ENCODE assay signal across 25 mouse cellular contexts in genomic region chr5:98365340-98365739, GRCm38 (mm10). TPM values are rescaled to one million over a fixed set of nuclear protein-coding genes. Genes with fewer than 3 reads are reported as not detected.
"Had no signal": no experiment of that assay in that cellular context is flagged by ENCODE, and none has a peak within 500 bp of the region (broad histone marks: within the 10 kb centered on the region; RNA-seq: fewer than 3 reads in every experiment).

No protein-coding gene starts in this region.

- DNase-seq: kidney, adult 8-10 months; kidney, postnatal 10 days; kidney, postnatal 4 days; layer of hippocampus, postnatal 36 days; liver; right cerebral cortex, adult 18-20 months; right cerebral cortex, postnatal 14 days; right cerebral cortex, postnatal 4 days; thymus, adult 2 months; thymus, postnatal 14 days; thymus, postnatal 4 days had no signal

- H3K9me3 ChIP-seq: kidney, embryonic 15.5 days; limb, embryonic 10.5 days; limb, embryonic 13.5 days; liver, embryonic 12.5 days; liver, embryonic 15.5 days; lung, embryonic 15.5 days; midbrain, embryonic 12.5 days; midbrain, embryonic 15.5 days; neural tube, embryonic 12.5 days; neural tube, embryonic 15.5 days had no signal

- H3K36me3 ChIP-seq: kidney, embryonic 15.5 days; limb, embryonic 10.5 days; limb, embryonic 13.5 days; liver, embryonic 12.5 days; liver, embryonic 15.5 days; lung, embryonic 15.5 days; midbrain, embryonic 12.5 days; midbrain, embryonic 15.5 days; neural tube, embryonic 12.5 days; neural tube, embryonic 15.5 days had no signal

- H3K9ac ChIP-seq: kidney, embryonic 15.5 days; limb, embryonic 13.5 days; liver, embryonic 12.5 days; liver, embryonic 15.5 days; lung, embryonic 15.5 days; midbrain, embryonic 12.5 days; midbrain, embryonic 15.5 days; neural tube, embryonic 12.5 days; neural tube, embryonic 15.5 days had no signal

- H3K4me2 ChIP-seq: kidney, embryonic 15.5 days; limb, embryonic 13.5 days; liver, embryonic 12.5 days; liver, embryonic 15.5 days; lung, embryonic 15.5 days; midbrain, embryonic 12.5 days; midbrain, embryonic 15.5 days; neural tube, embryonic 12.5 days; neural tube, embryonic 15.5 days had no signal

- H3K27ac ChIP-seq: kidney, embryonic 15.5 days; limb, embryonic 10.5 days; limb, embryonic 13.5 days; liver, embryonic 12.5 days; liver, embryonic 15.5 days; lung, embryonic 15.5 days; macrophage; midbrain, embryonic 12.5 days; midbrain, embryonic 15.5 days; neural tube, embryonic 12.5 days; neural tube, embryonic 15.5 days; stomach, postnatal 0 days had no signal

- H3K4me1 ChIP-seq: limb, embryonic 10.5 days; limb, embryonic 13.5 days; liver, embryonic 12.5 days; liver, embryonic 15.5 days; lung, embryonic 15.5 days; midbrain, embryonic 12.5 days; midbrain, embryonic 15.5 days; neural tube, embryonic 12.5 days had no signal

- ATAC-seq: intestine, postnatal 0 days; liver, embryonic 12.5 days; midbrain, embryonic 15.5 days had no signal

- H3K27me3 ChIP-seq: kidney, embryonic 15.5 days; liver, embryonic 12.5 days; liver, embryonic 15.5 days; lung, embryonic 15.5 days; midbrain, embryonic 12.5 days; midbrain, embryonic 15.5 days; neural tube, embryonic 12.5 days; neural tube, embryonic 15.5 days had no signal

- H3K4me3 ChIP-seq: kidney, embryonic 15.5 days; limb, embryonic 10.5 days; limb, embryonic 13.5 days; liver, embryonic 12.5 days; liver, embryonic 15.5 days; lung, embryonic 15.5 days; midbrain, embryonic 12.5 days; midbrain, embryonic 15.5 days; neural tube, embryonic 12.5 days; neural tube, embryonic 15.5 days had no signal

RNA-seq across cellular contexts. Expression of gene Cfap299, which starts 36.2 kb away (rescaled TPM):
- polyA plus RNA-seq: intestine, embryonic 14.5 days; liver, embryonic 12.5 days; liver, embryonic 15.5 days; macrophage; thymus, adult 2 months had no signal
